Mouse (Mus musculus) liver, embryonic 14 days (tissue): ENCODE measurements around the gene Ssty2. TPM values are rescaled to one million over a fixed set of nuclear protein-coding genes. Genes with fewer than 3 reads are reported as not detected.

Experiments
- polyA plus RNA-seq: library from polyadenylated mRNA; depleted of rRNA; stranded (reverse); fragments of >200 nt; gene quantifications from 2 replicates; pipeline ENCODE4 v1.2.3, GENCODE M21; 2012; rRNA removed

The Ssty2 gene
- polyA plus RNA-seq: not detected in 2 replicates

DNA sequence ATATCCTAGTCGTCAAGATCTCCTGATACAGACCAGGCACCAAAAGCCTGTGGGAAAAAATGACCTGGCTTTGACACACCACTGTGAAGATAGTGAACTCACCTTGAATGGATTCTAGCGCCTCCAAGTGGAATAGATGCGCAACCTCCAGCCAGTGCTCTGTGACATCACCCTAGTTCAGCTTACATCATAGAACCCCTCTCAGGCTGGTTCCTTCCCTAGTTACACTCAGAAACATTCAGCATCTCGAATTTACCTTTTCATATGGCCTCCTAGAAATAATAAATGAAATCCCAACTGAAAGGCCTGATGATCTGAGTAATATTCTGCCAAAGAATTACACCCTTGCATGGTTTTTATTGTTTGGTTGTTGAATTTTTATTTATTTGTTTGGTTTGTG is at the start of gene Ssty2:
Gene Ssty2 (minus strand): TSS at position 101 of the 400 bp plus-strand sequence.

